Mouse (Mus musculus): ENCODE measurements around the gene Pam16. TPM values are rescaled to one million over a fixed set of nuclear protein-coding genes. Genes with fewer than 3 reads are reported as not detected.

The Pam16 gene
- polyA plus RNA-seq, 1 experiment from 2014 or later, result 116 TPM

DNA sequence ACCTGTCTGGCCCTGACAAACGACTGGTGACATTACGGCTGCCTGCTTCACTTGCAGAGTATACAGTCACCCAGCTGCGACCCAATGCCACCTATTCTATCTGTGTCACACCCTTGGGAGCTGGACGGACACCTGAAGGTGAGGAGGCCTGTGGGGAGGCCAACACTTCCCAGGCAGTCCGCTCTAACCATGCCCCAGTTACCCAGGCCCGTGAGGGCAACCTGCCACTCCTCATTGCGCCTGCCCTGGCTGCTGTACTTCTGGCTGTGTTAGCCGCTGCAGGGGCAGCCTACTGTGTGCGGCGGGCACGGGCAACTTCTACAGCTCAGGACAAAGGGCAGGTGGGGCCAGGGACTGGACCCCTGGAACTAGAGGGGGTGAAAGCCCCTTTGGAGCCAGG lies 24.9 kb upstream of the Pam16 start:
- Histone ChIP-seq H3K4me1 (replicated peaks; ENCODE audit: control insufficient read depth, insufficient read depth, low read length) (peaks cover 7% of the 10 kb centered on the region; the same call in 1 of the 2 replicates), H3K36me3 (ENCODE audit: control insufficient read depth, insufficient read depth, low read length) (peaks cover 17% of the 10 kb centered on the region), H3K27me3 (replicated peaks; ENCODE audit: control insufficient read depth, insufficient read depth, low read length) (no peaks in the 10 kb centered on the region), H3K4me2 (no peak overlapping the region), H3K27ac (ENCODE audit: low read depth, low read length) (no peak overlapping the region), H3K9ac (ENCODE audit: low read depth, low read length) (no peak overlapping the region), H3K4me3 (ENCODE audit: low read depth, low read length) (no peak overlapping the region), H3K9me3 (ENCODE audit: control insufficient read depth, low read length) (no peaks in the 10 kb centered on the region)
- 92% methylated on average over 11 of the region's 11 CpGs for WGBS
- no peak for DNase-seq (ENCODE audit: low spot score)
- ATAC-seq (replicated peaks; ENCODE audit: low FRiP score), result no peak

DNA sequence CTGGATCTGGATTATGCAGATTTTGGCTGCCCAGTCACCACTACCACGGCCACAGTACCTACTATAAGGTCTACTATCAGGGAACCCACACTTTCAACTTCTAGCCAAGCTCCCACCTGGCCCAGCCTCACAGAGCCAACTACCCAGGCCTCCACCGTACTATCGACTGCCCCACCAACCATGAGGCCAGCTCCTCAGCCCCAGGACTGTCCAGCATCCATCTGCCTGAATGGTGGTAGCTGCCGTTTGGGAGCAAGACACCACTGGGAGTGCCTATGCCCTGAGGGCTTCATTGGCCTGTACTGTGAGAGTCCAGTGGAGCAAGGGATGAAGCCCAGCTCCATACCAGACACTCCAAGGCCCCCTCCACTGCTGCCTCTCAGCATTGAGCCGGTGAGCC lies 24.4 kb upstream of the Pam16 start:
- Histone ChIP-seq H3K9me3 (ENCODE audit: control insufficient read depth, low read length) (no peaks in the 10 kb centered on the region), H3K4me3 (ENCODE audit: low read depth, low read length) (no peak overlapping the region), H3K9ac (ENCODE audit: low read depth, low read length) (no peak overlapping the region), H3K4me2 (no peak overlapping the region), H3K36me3 (ENCODE audit: control insufficient read depth, insufficient read depth, low read length) (peaks cover 17% of the 10 kb centered on the region), H3K4me1 (replicated peaks; ENCODE audit: control insufficient read depth, insufficient read depth, low read length) (peaks cover 7% of the 10 kb centered on the region; the same call in 1 of the 2 replicates), H3K27me3 (replicated peaks; ENCODE audit: control insufficient read depth, insufficient read depth, low read length) (no peaks in the 10 kb centered on the region), H3K27ac (ENCODE audit: low read depth, low read length) (no peak overlapping the region)
- 84% methylated on average over 5 of the region's 5 CpGs for WGBS
- DNase-seq (ENCODE audit: low spot score) (no peak), ATAC-seq (replicated peaks; ENCODE audit: low FRiP score) (no peak)

- DNase-seq (ENCODE audit: low spot score) (no peak), ATAC-seq (replicated peaks; ENCODE audit: low FRiP score) (no peak)
- no peak overlapping the region for H3K9ac ChIP-seq (ENCODE audit: low read depth, low read length)
- 90% methylated on average over 28 of the region's 28 CpGs for whole genome bisulfite sequencing
- no peaks in the 10 kb centered on the region for H3K27me3 ChIP-seq (replicated peaks; ENCODE audit: control insufficient read depth, insufficient read depth, low read length)
- peaks cover 17% of the 10 kb centered on the region for H3K36me3 ChIP-seq (ENCODE audit: control insufficient read depth, insufficient read depth, low read length)
- no peaks in the 10 kb centered on the region for H3K9me3 ChIP-seq (ENCODE audit: control insufficient read depth, low read length)
- H3K4me3 ChIP-seq (ENCODE audit: low read depth, low read length), result no peak overlapping the region
- no peak overlapping the region for H3K27ac ChIP-seq (ENCODE audit: low read depth, low read length)
- H3K4me1 ChIP-seq (replicated peaks; ENCODE audit: control insufficient read depth, insufficient read depth, low read length), result peaks cover 7% of the 10 kb centered on the region; the same call in 1 of the 2 replicates
- no peak overlapping the region for H3K4me2 ChIP-seq
These were observed 23.7 kb upstream of the Pam16 start for GRCm38 (mm10) chr16:4648416-4649023.

DNA sequence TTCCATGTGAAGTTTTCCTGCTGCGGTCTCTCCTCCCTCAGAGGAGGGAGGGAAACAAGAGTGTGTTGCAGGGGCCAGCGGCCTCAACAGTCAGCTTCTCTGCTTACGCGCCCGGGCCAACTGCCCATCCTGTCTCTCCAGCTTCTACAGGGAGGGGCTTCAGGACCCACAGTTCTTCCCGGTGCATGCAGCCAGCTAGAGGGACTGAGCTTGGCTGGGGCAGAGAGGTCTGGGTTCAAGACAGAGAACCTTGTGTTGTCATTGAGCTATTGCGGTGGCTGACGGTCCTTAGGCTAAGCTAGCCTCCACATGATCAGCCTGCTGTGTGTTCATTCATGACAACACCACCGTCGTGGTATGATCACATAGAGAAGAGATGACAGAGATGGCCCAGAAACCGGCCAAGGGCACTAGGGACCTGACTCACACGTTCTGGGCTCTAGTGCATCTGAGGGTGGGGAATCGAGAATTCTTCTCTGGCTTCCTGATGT lies 22.9 kb upstream of the Pam16 start:
- DNase-seq (ENCODE audit: low spot score) (no peak), ATAC-seq (replicated peaks; ENCODE audit: low FRiP score) (no peak)
- Histone ChIP-seq H3K36me3 (ENCODE audit: control insufficient read depth, insufficient read depth, low read length) (peaks cover 17% of the 10 kb centered on the region), H3K9ac (ENCODE audit: low read depth, low read length) (no peak overlapping the region), H3K27me3 (replicated peaks; ENCODE audit: control insufficient read depth, insufficient read depth, low read length) (no peaks in the 10 kb centered on the region), H3K27ac (ENCODE audit: low read depth, low read length) (0 out of 2 replicates have a peak overlapping the region, but pooled peaks have one; percentile 3), H3K4me2 (no peak overlapping the region), H3K4me3 (ENCODE audit: low read depth, low read length) (no peak overlapping the region), H3K4me1 (replicated peaks; ENCODE audit: control insufficient read depth, insufficient read depth, low read length) (peaks cover 14% of the 10 kb centered on the region), H3K9me3 (ENCODE audit: control insufficient read depth, low read length) (no peaks in the 10 kb centered on the region)
- 70% methylated on average over 13 of the region's 13 CpGs for WGBS

GRCm38 (mm10) chr16:4646831-4647230 lies 22.0 kb upstream of the Pam16 start:
- ATAC-seq (replicated peaks; ENCODE audit: low FRiP score), result no peak
- 76% methylated on average over 4 of the region's 4 CpGs for WGBS
- H3K27me3 ChIP-seq (replicated peaks; ENCODE audit: control insufficient read depth, insufficient read depth, low read length), result no peaks in the 10 kb centered on the region
- peaks cover 17% of the 10 kb centered on the region for H3K36me3 ChIP-seq (ENCODE audit: control insufficient read depth, insufficient read depth, low read length)
- H3K4me3 ChIP-seq (ENCODE audit: low read depth, low read length), result no peak overlapping the region
- 0 out of 2 replicates have a peak overlapping the region, but pooled peaks have one; percentile 13 for H3K9ac ChIP-seq (ENCODE audit: low read depth, low read length)
- no peak for DNase-seq (ENCODE audit: low spot score)
- H3K4me1 ChIP-seq (replicated peaks; ENCODE audit: control insufficient read depth, insufficient read depth, low read length), result peaks cover 20% of the 10 kb centered on the region
- no peak overlapping the region for H3K27ac ChIP-seq (ENCODE audit: low read depth, low read length)
- no peaks in the 10 kb centered on the region for H3K9me3 ChIP-seq (ENCODE audit: control insufficient read depth, low read length)
- H3K4me2 ChIP-seq, result no peak overlapping the region

- Histone ChIP-seq H3K4me1 (replicated peaks; ENCODE audit: control insufficient read depth, insufficient read depth, low read length) (peaks cover 27% of the 10 kb centered on the region), H3K36me3 (ENCODE audit: control insufficient read depth, insufficient read depth, low read length) (peaks cover 17% of the 10 kb centered on the region)
- WGBS, result 81% methylated on average over 4 of the region's 4 CpGs
These were observed 21.1 kb upstream of the Pam16 start for GRCm38 (mm10) chr16:4645867-4646266.

DNA sequence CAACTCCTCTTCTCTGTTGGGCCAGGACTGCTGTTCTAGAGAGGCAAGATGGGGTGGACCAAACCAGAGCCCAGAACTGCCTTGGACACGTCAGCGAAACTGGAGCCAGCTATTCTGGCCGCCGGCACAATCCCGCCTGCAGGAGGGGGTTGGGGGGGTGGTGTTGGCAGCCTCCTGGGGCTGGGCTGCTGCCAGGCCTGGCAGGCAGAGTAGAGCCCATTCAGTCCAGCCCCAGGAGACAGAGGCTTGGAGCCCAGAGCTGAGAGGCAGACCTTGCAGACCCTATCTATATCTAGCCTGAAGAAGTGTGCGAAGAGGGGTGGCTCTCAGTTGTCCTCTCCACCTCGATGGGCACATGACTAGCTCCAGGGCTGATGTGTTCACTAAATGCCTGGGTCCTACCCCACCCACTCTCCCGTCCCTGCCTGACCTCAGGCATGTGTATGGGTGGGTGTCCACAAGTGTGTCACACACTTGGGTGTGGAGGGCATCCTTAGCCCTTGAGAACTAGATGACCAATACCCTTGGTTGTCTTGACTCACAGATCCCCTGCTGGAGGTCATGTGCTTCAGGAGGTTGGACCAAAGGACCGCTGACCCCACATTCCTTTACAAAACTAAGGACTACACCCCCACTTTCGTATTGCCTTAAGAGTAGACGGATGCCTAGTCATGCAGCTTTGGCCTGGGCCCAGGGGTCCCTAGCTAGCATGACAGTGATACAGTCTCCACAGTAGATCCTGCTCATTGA lies 19.1 kb upstream of the Pam16 start:
- H3K27me3 ChIP-seq (replicated peaks; ENCODE audit: control insufficient read depth, insufficient read depth, low read length), result no peaks in the 10 kb centered on the region
- no peak overlapping the region for H3K4me3 ChIP-seq (ENCODE audit: low read depth, low read length)
- H3K4me1 ChIP-seq (replicated peaks; ENCODE audit: control insufficient read depth, insufficient read depth, low read length), result peaks cover 36% of the 10 kb centered on the region
- ATAC-seq (replicated peaks; ENCODE audit: low FRiP score) (no peak), DNase-seq (ENCODE audit: low spot score) (no peak)
- H3K9me3 ChIP-seq (ENCODE audit: control insufficient read depth, low read length), result no peaks in the 10 kb centered on the region
- no peak overlapping the region for H3K27ac ChIP-seq (ENCODE audit: low read depth, low read length)
- WGBS, result 79% methylated on average over 11 of the region's 11 CpGs
- H3K4me2 ChIP-seq, result no peak overlapping the region
- H3K9ac ChIP-seq (ENCODE audit: low read depth, low read length), result no peak overlapping the region
- H3K36me3 ChIP-seq (ENCODE audit: control insufficient read depth, insufficient read depth, low read length), result peaks cover 7% of the 10 kb centered on the region; the same call in 1 of the 2 replicates

More at GRCm38 (mm10) chr16:4645867-4646266, 21.1 kb upstream of the Pam16 start:
- ATAC-seq (replicated peaks; ENCODE audit: low FRiP score) (no peak), DNase-seq (ENCODE audit: low spot score) (no peak)
- Histone ChIP-seq H3K27ac (ENCODE audit: low read depth, low read length) (no peak overlapping the region), H3K9ac (ENCODE audit: low read depth, low read length) (no peak overlapping the region), H3K9me3 (ENCODE audit: control insufficient read depth, low read length) (no peaks in the 10 kb centered on the region), H3K4me2 (no peak overlapping the region), H3K4me3 (ENCODE audit: low read depth, low read length) (no peak overlapping the region), H3K27me3 (replicated peaks; ENCODE audit: control insufficient read depth, insufficient read depth, low read length) (no peaks in the 10 kb centered on the region)

GRCm38 (mm10) chr16:4642937-4643336 lies 18.1 kb upstream of the Pam16 start:
- peak overlapping the region; percentile 97 for H3K4me2 ChIP-seq
- no peak overlapping the region; the same call in 1 of the 2 replicates for H3K9ac ChIP-seq (ENCODE audit: low read depth, low read length)

More at GRCm38 (mm10) chr16:4642937-4643336, 18.1 kb upstream of the Pam16 start:
- H3K4me1 ChIP-seq (replicated peaks; ENCODE audit: control insufficient read depth, insufficient read depth, low read length), result peaks cover 36% of the 10 kb centered on the region
- no peak for ATAC-seq (replicated peaks; ENCODE audit: low FRiP score)
- no peaks in the 10 kb centered on the region for H3K9me3 ChIP-seq (ENCODE audit: control insufficient read depth, low read length)
- no peak for DNase-seq (ENCODE audit: low spot score)
- H3K4me3 ChIP-seq (ENCODE audit: low read depth, low read length), result no peak overlapping the region; the same call in 1 of the 2 replicates
- no peaks in the 10 kb centered on the region for H3K27me3 ChIP-seq (replicated peaks; ENCODE audit: control insufficient read depth, insufficient read depth, low read length)
- peaks cover 2% of the 10 kb centered on the region; the same call in 1 of the 2 replicates for H3K36me3 ChIP-seq (ENCODE audit: control insufficient read depth, insufficient read depth, low read length)
- peak overlapping the region; percentile 28; the same call in 1 of the 2 replicates for H3K27ac ChIP-seq (ENCODE audit: low read depth, low read length)
- 86% methylated on average over 6 of the region's 6 CpGs for WGBS

Measured in liver, embryonic 11.5 days (tissue).